Mouse (Mus musculus): ENCODE data around the gene Rnf220. TPM values are rescaled to one million over a fixed set of nuclear protein-coding genes. Genes with fewer than 3 reads are reported as not detected.
A peak's percentile ranks its signal among the peaks of the same experiment; 100 is the strongest.
"Not testable (repeated sequence)": the region's sequence is repeated elsewhere in the genome, so short reads cannot be mapped to it uniquely, and the experiment has no call there.

Rnf220 gene
- total RNA-seq, 2 experiments from 2014 or later = 184 to 189 TPM

GRCm38 (mm10) chr4:117267831-117268437, 228.9 kb downstream of the Rnf220 start:
- no peak for DNase-seq (ENCODE audit: low spot score in 2 of 2)
- no peak overlapping the region for H3K4me3 ChIP-seq
- no peak overlapping the region for H3K27ac ChIP-seq
- no peak for TF ChIP-seq CTCF (conservative IDR thresholded peaks at IDR 0.05)

GRCm38 (mm10) chr4:117267284-117267683, 229.6 kb downstream of the Rnf220 start:
- no peak overlapping the region for H3K27ac ChIP-seq
- no peak overlapping the region for H3K4me3 ChIP-seq
- TF ChIP-seq CTCF (conservative IDR thresholded peaks at IDR 0.05) = peak; percentile 98
- peak; percentile 75 to 90 for DNase-seq (ENCODE audit: low spot score in 2 of 2)

GRCm38 (mm10) chr4:117262987-117263386, 233.9 kb downstream of the Rnf220 start:
- no peak for DNase-seq (ENCODE audit: low spot score in 2 of 2)
- no peak overlapping the region for H3K4me3 ChIP-seq
- no peak for TF ChIP-seq CTCF (conservative IDR thresholded peaks at IDR 0.05)
- no peak overlapping the region for H3K27ac ChIP-seq

GRCm38 (mm10) chr4:117262101-117262913, 234.5 kb downstream of the Rnf220 start:
- no peak overlapping the region for H3K4me3 ChIP-seq
- H3K27ac ChIP-seq = no peak overlapping the region
- DNase-seq (ENCODE audit: low spot score in 2 of 2) = no peak
- TF ChIP-seq CTCF (conservative IDR thresholded peaks at IDR 0.05) = no peak

GRCm38 (mm10) chr4:117261222-117261621, 235.6 kb downstream of the Rnf220 start:
- peak; percentile 28; the same call in 1 of the 2 replicates for TF ChIP-seq CTCF (conservative IDR thresholded peaks at IDR 0.05)
- Histone ChIP-seq H3K27ac (no peak overlapping the region), H3K4me3 (no peak overlapping the region)
- no peak for DNase-seq (ENCODE audit: low spot score in 2 of 2)

GRCm38 (mm10) chr4:117259909-117260308, 236.9 kb downstream of the Rnf220 start:
- peak; percentile 34 for TF ChIP-seq CTCF (conservative IDR thresholded peaks at IDR 0.05)
- not testable (repeated sequence) for H3K4me3 ChIP-seq; H3K27ac ChIP-seq; DNase-seq (ENCODE audit: low spot score in 2 of 2)

- Histone ChIP-seq H3K27ac (no peak overlapping the region), H3K4me3 (no peak overlapping the region)
- DNase-seq (ENCODE audit: low spot score in 2 of 2) = no peak
- no peak for TF ChIP-seq CTCF (conservative IDR thresholded peaks at IDR 0.05)
Observed at GRCm38 (mm10) chr4:117254672-117255071, 242.2 kb downstream of the Rnf220 start.

GRCm38 (mm10) chr4:117254017-117254627, 242.7 kb downstream of the Rnf220 start:
- H3K27ac ChIP-seq = no peak overlapping the region
- no peak overlapping the region for H3K4me3 ChIP-seq
- DNase-seq (ENCODE audit: low spot score in 2 of 2) = no peak
- TF ChIP-seq CTCF (conservative IDR thresholded peaks at IDR 0.05) = no peak

- DNase-seq (ENCODE audit: low spot score in 2 of 2) = no peak
- Histone ChIP-seq H3K4me3 (no peak overlapping the region), H3K27ac (no peak overlapping the region)
- TF ChIP-seq CTCF (conservative IDR thresholded peaks at IDR 0.05) = no peak
Observed at GRCm38 (mm10) chr4:117253218-117254016, 243.4 kb downstream of the Rnf220 start.

GRCm38 (mm10) chr4:117252755-117253154, 244.1 kb downstream of the Rnf220 start:
- H3K27ac ChIP-seq = no peak overlapping the region
- H3K4me3 ChIP-seq = no peak overlapping the region
- TF ChIP-seq CTCF (conservative IDR thresholded peaks at IDR 0.05) = no peak
- DNase-seq (ENCODE audit: low spot score in 2 of 2) = no peak

- Histone ChIP-seq H3K27ac (peak overlapping the region; percentile 75), H3K4me3 (peak overlapping the region; percentile 88)
- TF ChIP-seq CTCF (conservative IDR thresholded peaks at IDR 0.05) = no peak
Observed at GRCm38 (mm10) chr4:117252351-117252750, 244.5 kb downstream of the Rnf220 start.

GRCm38 (mm10) chr4:117251801-117252316, 245.0 kb downstream of the Rnf220 start, which contains the start of the genes Tmem53 and Armh1:
Gene Tmem53, plus strand, starts transcription at chr4:117251951.
Gene Armh1, minus strand, starts transcription at chr4:117252125.
- no peak for TF ChIP-seq CTCF (conservative IDR thresholded peaks at IDR 0.05)
- peak; percentile 71 to 76 for DNase-seq (ENCODE audit: low spot score in 2 of 2)
- H3K4me3 ChIP-seq = peak within 1 kb of the TSS; percentile 88
- H3K27ac ChIP-seq = peak within 1 kb of the TSS; percentile 75

More at GRCm38 (mm10) chr4:117252351-117252750, 244.5 kb downstream of the Rnf220 start:
- no peak for DNase-seq (ENCODE audit: low spot score in 2 of 2)

Data from layer of hippocampus, adult 2 months (tissue).